Mouse (Mus musculus) brain, embryonic 14.5 days (tissue): ENCODE results near the gene Irx4. TPM values are rescaled to one million over a fixed set of nuclear protein-coding genes. Genes with fewer than 3 reads are reported as not detected.

Experiments used
- DNase-seq: peaks from one replicate; pipeline ENCODE4 v3.0.0-alpha.2; 2011; ENCODE audit warnings: low read depth
- CTCF ChIP-seq: fragments of 200-500 bp; IDR thresholded peaks from 2 replicates; pipeline ENCODE4 v1.5.1; 2012; ENCODE audit warnings: inconsistent platforms, mild to moderate bottlenecking, moderate library complexity, borderline replicate concordance; ENCODE audit not compliant: insufficient read depth, insufficient read length; ENCODE audit errors: extremely low read depth
- POLR2A ChIP-seq: fragments of 200-500 bp; IDR thresholded peaks from 2 replicates; pipeline ENCODE4 v1.6.1; 2012; ENCODE audit warnings: mild to moderate bottlenecking, inconsistent platforms, borderline replicate concordance; ENCODE audit not compliant: poor library complexity, insufficient read depth, insufficient read length, severe bottlenecking; ENCODE audit errors: extremely low read depth
- polyA plus RNA-seq: library from polyadenylated mRNA; depleted of rRNA; stranded (reverse); fragments of >200 nt; gene quantifications from 2 replicates; pipeline ENCODE4 v1.2.3, GENCODE M21; 2012; rRNA removed

The Irx4 gene
- polyA plus RNA-seq: 0.90 and 4.7 TPM in 2 replicates

DNA sequence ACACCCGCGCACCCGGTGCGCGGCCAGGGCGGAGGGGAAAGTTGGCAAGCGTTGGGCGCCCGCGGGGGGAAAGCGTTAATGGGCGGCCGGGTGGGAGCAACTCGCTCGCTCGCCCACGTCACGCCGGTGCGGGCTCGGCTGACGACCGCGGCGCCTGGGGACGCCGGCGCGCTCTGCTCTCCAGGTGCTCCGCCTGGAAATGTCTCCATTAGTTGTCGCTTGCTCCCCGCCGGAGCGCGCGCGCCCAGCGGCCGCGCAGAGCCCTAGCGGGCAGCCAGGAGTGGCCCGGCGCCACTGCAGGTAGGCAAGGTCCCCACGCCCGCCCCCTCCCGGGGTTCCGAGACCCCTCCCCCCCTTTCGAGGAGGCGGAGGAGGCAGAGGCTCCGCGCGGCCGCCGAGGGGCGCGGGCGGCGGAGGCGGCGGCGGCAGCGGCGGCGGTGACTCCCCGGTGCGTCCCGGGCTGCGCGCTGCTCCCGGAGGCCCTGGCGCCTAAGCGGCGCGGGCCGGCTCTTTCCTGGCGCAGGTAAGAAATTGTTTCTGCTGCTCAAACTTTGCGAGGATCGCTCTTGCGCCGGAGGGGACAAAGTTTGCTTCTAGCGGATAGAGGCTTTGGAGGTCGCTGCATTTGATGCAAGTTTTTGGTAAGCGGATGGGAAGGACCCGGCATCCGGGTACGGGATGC lies at the start of gene Irx4:
Gene Irx4, plus strand, starts transcription at position 126 of the 682 bp plus-strand sequence.
- no peak for TF ChIP-seq POLR2A
- no peak for TF ChIP-seq CTCF
- DNase-seq: no peak

DNA sequence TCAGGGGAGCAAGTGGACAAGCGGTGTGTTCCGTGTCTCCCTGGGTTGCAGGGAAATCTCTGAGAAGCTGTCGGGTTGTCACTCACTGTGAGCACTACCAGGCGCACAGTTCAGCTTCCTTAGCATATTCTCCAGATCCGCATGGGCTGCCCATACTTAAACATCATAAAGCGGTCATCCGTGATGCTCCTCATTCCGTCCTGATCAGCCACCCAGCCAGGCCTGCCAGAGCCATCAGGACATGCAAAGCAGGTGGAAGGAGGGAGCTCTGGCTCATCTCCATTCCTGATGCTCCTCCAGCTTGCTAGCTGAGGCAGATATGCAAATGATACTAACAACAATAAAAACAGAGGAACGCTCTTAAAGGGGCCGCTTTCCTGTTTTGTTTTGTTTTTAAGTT lies 46.0 kb upstream of the Irx4 start:
- DNase-seq: peak; percentile 19

DNA sequence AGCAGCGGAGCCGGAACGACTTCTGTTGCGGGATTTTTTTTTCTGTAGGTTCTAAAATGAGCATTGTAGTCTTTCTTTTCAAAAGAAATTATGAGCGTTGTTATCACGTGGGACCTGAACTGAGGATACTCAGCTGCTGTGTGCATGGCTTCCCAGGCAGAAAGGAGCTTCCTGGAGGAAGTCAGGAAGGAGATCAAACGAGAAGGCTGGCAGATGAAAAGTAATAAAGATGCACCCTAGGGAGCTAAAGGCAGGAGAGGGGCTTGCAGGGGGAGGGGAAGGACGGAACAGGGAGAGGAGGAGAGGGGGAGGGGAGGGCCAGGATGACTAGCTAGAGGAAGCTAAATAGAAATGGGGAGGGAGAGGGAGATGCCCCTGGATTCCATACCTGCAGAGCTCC lies 23.8 kb upstream of the Irx4 start:
- DNase-seq: peak; percentile 62

More for the DNA sequence above, 46.0 kb upstream of the Irx4 start:
- no peak for TF ChIP-seq CTCF
- no peak for TF ChIP-seq POLR2A

GRCm38 (mm10) chr13:73239191-73239746 lies 21.0 kb upstream of the Irx4 start:
- DNase-seq: no peak
- TF ChIP-seq CTCF (no peak), POLR2A (no peak)

More for the DNA sequence above, 23.8 kb upstream of the Irx4 start:
- TF ChIP-seq CTCF: no peak
- no peak for TF ChIP-seq POLR2A

DNA sequence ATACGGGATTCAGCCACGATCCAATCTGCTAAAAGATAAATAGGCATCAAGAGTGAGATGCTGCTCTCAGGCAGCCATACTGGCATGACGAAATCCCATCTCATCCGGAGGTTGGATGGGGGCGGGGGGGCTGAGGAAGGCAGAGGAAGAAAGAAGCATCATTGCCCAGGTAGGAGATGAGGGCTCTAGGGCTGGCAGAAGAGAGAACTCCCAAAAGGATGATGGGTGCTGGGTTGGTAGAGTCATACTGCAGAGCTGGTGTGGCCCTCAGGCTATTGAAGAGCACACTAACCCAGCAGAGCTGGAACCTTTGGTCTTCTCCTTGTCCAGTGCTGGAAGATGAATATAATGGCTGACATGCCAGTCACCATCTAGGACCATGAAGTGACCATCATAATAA lies 17.7 kb upstream of the Irx4 start:
- no peak for DNase-seq
- TF ChIP-seq CTCF: no peak
- no peak for TF ChIP-seq POLR2A

DNA sequence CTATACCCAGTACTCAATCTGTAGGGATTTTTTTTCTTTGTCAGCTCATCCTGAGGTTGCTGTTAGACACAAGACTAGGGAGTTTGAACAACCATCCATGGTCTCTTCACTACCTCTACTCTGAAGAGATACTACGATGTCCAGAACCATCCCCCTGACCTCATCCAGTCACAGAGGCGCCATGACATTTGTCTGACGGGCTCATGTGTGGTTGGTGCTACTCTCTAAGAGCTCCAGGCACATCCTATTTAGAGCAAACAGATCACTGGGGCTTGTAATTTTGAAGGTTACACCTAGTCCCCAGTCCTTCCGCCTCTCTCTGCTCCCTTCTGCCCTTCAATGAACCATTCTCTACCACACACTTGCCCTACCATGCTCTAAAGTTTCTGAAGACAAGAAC lies 13.3 kb upstream of the Irx4 start:
- no peak for TF ChIP-seq CTCF
- no peak for TF ChIP-seq POLR2A

DNA sequence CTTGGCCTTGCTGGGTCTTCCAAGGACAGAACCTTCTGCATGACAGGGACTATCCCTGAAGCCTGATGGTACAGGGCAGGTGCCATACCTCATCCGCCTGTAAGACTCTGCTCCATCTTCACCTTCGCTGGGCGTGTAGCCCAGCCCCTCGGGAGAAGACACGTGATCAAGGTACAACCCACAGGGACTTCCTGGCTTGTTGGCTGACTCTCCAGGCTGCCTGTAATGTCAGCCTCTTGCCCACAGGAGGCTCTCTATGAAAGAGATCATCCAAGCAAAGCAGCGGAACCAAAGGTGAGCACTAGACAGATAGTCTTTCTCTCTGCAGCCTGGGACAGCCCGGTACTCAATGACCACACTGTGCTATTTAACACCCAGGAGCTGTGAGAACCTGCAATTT lies 9.1 kb upstream of the Irx4 start:
- TF ChIP-seq POLR2A (no peak), CTCF (no peak)
- DNase-seq: no peak

More for the DNA sequence above, 13.3 kb upstream of the Irx4 start:
- no peak for DNase-seq

- DNase-seq: no peak
- TF ChIP-seq CTCF: peak; percentile 2; the same call in 1 of the 2 replicates
- TF ChIP-seq POLR2A: no peak
Observed at GRCm38 (mm10) chr13:73252022-73252421, 8.3 kb upstream of the Irx4 start.

DNA sequence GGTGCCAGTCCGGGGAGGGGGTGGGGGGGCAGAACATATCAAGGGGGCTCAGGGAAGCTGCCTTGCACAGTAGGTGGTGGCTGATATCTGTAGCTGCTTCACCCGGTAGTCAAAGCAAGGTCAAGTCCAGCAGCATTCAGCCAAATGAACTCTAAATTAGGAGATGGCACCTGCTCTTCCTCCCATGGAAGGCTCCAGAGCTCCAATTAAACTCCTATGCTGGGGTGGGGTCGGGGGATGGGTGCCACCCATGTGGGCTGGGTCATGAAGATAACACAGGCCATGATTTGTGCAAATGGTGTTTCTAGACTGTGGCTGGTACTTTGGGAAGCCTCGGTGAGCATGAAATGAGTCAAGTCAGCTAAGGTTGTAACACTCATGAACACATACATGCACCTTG lies 1.9 kb upstream of the Irx4 start:
- TF ChIP-seq CTCF (no peak), POLR2A (no peak)
- no peak for DNase-seq

DNA sequence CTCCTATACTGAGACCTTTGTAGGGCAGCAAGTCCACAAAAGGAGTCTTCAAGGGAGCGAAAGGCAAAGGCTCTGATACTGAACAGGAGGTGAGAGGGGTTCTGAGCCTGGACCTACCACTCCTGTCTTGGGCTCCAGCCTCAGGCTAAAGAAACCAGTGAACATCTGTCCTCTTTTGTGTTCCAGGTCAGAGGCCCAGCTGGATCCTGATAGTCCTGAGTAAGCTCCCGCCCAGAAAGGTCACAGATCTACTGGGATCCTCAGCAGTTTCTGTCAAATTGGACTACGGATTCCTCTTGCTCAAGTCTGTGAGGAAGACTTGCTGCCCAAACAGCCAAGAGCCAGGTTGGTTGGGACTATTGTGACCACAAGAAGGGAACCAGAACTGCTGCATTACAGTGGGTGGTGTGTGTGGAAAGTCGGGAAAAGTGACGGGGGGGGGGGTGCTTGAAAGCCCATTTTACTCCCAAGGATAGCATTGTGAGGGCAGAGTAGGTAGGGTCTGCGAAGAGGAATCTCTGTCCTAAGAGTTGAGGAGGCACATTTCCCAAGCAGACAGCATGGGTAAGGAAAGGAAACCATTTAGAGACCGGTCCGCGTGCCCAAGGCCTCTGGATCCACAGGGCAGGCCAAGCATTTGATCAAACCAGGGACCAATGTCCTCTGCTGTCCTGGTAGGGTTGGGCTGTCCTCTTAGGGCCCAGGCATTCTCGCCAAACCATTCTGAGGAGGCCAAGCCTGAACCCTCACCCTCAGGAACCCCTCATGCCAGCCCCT lies 514 bp upstream of the Irx4 start:
- no peak for TF ChIP-seq POLR2A
- TF ChIP-seq CTCF: no peak
- no peak for DNase-seq

GRCm38 (mm10) chr13:73261036-73261730 lies 904 bp downstream of the Irx4 start:
- no peak for TF ChIP-seq CTCF
- TF ChIP-seq POLR2A: no peak

GRCm38 (mm10) chr13:73261881-73262280 lies 1.6 kb downstream of the Irx4 start:
- TF ChIP-seq POLR2A (no peak), CTCF (no peak)
- no peak for DNase-seq

More at GRCm38 (mm10) chr13:73261036-73261730, 904 bp downstream of the Irx4 start:
- no peak for DNase-seq
